Mouse (Mus musculus) stomach, postnatal 0 days (tissue): ENCODE measurements around the gene Rdh19.

Source experiments
- CTCF ChIP-seq: IDR thresholded peaks from 2 replicates; pipeline ENCODE4 v1.5.1; 2016; ENCODE audit warnings: antibody characterized with exemption, low read depth, mild to moderate bottlenecking, moderate library complexity
- EP300 ChIP-seq: optimal IDR thresholded peaks from 2 replicates; pipeline ENCODE3; 2016; ENCODE audit warnings: antibody characterized with exemption

GRCm38 (mm10) chr10:127898218-127898617, 48.5 kb downstream of the Rdh19 start, which contains the start of gene Sdr9c7:
- TF ChIP-seq CTCF (no peak), EP300 (no peak)
